Mouse (Mus musculus): ENCODE measurements around the gene Rtp4.

Rtp4 gene

DNA sequence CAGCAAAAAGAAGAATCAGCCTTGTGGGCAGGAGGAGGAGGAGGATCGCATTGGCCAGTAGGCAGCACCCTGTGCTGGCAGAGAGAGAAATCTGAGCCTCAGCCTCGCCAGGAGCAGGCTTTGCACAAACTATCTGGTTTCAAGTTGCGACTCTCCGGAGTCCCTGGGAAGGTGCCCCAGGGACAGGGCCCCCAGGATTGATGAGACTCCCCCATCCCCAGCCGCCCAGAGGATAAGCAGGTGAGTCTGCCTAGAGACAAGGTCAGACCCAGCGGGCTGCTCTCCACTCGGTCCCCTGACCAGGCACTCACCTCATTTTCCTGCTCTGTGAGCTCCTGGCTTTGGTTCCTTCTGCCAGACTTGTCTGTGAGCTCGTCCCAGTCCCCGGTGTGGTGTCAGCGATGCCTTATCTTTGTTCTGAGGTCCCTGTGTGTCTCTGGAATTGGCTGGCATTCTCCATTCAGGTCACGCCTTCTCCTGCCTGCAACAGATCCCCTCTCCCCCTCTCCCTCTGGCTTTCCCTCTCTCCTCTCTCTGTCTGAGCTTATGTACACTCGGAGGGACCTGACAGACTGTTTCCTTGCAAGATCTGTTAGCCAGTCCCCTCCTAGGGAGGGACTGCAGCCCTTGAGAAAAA, at the start of gene Rtp4, which contains the start of gene Masp1:
Gene Rtp4, plus strand, starts transcription at position 57 of the 637 bp plus-strand sequence.
Gene Masp1, minus strand, starts transcription at position 581 of the 637 bp plus-strand sequence.
- DNase-seq (ENCODE audit: low spot score): no peak

- DNase-seq (ENCODE audit: low spot score): no peak
These were observed 48.5 kb upstream of the Rtp4 start for GRCm38 (mm10) chr16:23471551-23471950.

- no peak for DNase-seq (ENCODE audit: low spot score)
These were observed 48.0 kb upstream of the Rtp4 start for GRCm38 (mm10) chr16:23472046-23472445.

GRCm38 (mm10) chr16:23475651-23476050, 44.4 kb upstream of the Rtp4 start:
- DNase-seq (ENCODE audit: low spot score): no peak

- no peak for DNase-seq (ENCODE audit: low spot score)
These were observed 43.5 kb upstream of the Rtp4 start for GRCm38 (mm10) chr16:23476598-23476997.

DNA sequence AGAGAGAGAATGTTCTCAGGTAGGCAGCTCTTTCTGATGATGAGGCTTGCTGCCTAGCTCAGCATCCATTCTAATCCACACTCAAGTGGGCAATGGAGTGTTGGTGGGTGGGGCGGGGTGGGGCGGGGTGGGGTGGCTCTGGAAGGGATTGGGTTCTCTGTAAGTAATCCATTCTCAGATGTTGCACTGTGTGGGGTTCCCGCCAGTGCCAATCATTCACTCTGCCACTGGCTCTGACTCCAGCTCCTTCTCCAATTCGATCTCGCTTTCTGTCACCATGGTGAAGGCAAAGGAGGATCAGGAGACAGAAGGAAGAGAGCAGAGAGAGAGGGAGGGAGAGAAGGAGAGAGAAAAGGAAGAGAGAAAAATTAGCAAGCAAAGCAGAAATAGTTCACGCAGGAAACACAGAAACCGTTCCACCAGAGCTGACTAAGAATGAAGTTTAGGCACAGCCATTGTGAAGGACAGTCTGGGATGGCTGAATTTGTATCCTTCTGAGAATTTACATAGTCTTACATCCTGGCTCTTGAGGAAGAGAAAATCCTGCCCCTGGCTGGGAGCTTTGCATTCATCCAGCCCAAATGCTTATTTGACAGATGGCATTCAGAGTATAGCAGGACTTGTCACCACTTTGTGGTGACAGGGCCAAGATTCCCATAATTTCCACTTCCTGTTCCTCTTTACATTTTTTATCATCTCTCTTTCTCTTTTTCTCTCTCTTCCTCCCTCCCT, 40.1 kb upstream of the Rtp4 start:
- no peak for DNase-seq (ENCODE audit: low spot score)

DNA sequence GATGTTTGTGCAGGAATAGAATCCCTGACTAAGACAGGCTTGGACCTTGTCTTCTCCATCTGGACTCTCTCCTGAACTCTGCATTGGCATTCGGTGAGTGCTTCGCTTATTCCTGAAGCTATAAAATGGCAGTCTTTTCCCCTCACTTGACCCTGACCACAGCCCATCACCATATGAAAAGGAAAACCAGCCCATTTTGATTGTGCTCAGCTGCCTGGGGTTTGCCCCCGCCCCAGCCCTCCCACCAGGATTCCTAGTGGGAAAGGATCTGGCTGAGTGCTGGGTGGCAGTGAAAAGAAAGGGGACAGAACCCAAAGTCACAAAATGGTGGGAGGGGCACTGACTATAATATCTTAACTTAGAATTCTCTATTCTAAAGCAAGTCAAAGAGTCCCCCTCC, 37.9 kb upstream of the Rtp4 start:
- DNase-seq (ENCODE audit: low spot score): no peak

- DNase-seq (ENCODE audit: low spot score): no peak
These were observed 37.2 kb upstream of the Rtp4 start for GRCm38 (mm10) chr16:23482846-23483245.

GRCm38 (mm10) chr16:23483292-23483691, 36.8 kb upstream of the Rtp4 start:
- DNase-seq (ENCODE audit: low spot score): no peak

GRCm38 (mm10) chr16:23492783-23493182, 27.3 kb upstream of the Rtp4 start:
- DNase-seq (ENCODE audit: low spot score): no peak

GRCm38 (mm10) chr16:23496245-23496924, 23.7 kb upstream of the Rtp4 start:
- no peak for DNase-seq (ENCODE audit: low spot score)

GRCm38 (mm10) chr16:23497440-23497839, 22.7 kb upstream of the Rtp4 start:
- DNase-seq (ENCODE audit: low spot score): no peak

- no peak for DNase-seq (ENCODE audit: low spot score)
These were observed 22.2 kb upstream of the Rtp4 start for GRCm38 (mm10) chr16:23497881-23498280.

GRCm38 (mm10) chr16:23498691-23499131, 21.4 kb upstream of the Rtp4 start:
- DNase-seq (ENCODE audit: low spot score): no peak

DNA sequence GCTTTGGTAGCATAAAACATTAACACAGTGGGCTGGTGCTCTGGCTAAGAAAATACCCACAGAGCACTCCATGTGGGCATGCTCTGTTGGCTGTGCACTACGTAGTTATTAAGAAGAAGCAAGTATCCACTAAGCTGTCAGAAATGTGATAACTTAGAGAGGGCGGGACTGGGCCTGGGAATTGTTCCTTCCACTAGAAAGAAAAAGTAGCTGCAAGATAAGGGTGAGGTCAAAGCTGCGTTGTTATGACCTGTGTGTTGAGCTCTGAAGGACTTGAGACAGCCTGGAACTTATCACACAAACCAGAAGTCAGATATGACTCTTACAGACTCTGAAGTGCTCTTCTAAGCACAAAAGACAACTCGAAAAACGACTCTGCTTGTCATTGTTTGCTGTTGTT, 19.5 kb upstream of the Rtp4 start:
- no peak for DNase-seq (ENCODE audit: low spot score)

DNA sequence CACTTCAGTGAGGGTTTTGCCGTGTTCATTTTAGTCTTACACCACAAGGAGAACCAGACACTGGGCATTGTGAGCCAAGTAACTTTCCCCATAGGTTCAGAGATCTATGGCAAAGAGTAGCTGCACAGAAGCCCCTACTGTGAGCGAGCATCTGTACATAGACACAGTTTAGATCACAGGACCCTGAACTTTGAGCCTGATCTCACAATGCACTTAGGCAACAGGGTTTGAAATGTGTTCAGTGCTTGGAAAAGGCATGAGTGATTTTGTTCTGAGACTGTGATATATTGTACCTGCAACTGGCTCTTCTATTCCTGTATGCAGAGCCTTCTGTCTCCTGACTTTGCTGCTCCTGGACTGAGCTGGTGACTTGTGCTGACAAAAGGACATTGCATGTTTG, 18.8 kb upstream of the Rtp4 start:
- DNase-seq (ENCODE audit: low spot score): no peak

DNA sequence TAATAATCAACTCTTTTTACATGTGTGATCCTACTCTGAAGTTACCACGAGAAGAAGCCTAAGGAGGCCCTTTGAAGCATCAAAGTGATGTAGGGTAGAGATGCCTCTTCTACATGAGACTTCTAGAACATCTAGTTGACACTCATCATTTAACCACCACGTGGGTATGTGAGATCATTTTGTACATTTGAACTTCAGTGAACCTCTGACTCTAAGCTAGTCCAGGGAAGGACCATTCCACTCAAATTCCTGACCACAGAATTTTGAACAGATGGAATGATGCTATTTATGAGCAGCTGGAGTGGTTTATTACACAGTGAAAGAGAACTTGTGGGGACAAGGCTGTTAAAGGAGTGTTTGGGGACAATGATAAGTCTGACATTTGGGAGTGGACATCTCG, 17.6 kb upstream of the Rtp4 start:
- DNase-seq (ENCODE audit: low spot score): no peak

- DNase-seq (ENCODE audit: low spot score): no peak
These were observed 16.7 kb upstream of the Rtp4 start for GRCm38 (mm10) chr16:23503351-23503750.

DNA sequence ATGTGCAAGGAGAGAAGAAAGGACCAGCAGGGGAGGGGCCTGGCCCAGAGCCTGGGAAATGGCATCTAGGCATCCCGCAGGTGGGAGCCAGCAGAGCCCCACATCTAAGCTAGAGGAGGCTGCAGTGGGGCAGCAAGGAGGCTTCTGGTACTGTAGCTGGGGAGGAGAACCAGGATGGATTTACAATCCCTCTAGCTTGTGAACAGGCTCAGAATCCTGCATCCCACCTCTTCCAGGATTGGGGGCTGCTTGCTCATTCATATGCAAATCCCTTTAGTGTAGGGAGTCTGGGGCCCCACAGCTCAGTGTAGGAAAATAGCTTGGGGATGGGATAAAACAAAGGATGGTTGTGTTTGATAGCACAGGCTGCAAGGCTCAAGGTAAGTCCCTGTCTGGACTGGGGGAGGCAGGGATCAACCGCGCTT, 15.8 kb upstream of the Rtp4 start:
- no peak for DNase-seq (ENCODE audit: low spot score)

DNA sequence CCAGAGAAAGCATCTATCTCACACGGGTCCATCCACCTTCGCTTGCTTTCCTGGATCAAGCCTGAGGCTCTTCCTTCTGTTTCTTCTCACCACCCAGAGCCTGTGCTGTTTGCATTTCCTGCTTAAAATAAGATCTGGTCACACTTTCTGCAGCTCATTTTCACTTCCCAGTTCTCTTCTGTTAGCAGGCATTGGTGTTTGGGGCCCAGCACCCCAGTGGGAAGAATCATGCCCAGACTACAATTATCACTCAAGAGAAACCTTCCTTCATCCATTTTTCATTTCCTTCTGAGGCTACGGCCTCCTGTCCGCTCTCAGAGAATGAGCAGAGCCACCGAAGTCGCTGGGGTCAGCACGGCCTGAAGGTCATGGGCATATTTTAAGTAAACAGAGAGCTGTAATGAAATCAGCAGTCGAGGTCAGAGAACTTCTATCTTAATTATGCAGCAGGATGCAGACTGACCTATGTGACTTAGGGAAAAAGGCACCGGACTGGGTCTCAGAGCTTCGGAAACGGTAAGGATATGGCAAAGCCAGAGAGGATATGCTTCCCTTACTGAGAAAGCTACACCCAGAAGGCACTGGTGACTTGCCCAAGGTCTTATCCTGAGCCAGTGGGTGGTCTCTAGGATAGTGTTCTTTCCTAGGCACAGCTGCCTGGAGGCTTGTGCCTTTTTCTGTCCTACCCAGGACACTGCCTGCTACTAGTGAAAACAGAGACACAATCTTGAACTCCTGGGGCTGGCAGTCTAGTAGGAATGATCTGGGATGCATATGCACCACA, 14.0 kb upstream of the Rtp4 start:
- no peak for DNase-seq (ENCODE audit: low spot score)

DNA sequence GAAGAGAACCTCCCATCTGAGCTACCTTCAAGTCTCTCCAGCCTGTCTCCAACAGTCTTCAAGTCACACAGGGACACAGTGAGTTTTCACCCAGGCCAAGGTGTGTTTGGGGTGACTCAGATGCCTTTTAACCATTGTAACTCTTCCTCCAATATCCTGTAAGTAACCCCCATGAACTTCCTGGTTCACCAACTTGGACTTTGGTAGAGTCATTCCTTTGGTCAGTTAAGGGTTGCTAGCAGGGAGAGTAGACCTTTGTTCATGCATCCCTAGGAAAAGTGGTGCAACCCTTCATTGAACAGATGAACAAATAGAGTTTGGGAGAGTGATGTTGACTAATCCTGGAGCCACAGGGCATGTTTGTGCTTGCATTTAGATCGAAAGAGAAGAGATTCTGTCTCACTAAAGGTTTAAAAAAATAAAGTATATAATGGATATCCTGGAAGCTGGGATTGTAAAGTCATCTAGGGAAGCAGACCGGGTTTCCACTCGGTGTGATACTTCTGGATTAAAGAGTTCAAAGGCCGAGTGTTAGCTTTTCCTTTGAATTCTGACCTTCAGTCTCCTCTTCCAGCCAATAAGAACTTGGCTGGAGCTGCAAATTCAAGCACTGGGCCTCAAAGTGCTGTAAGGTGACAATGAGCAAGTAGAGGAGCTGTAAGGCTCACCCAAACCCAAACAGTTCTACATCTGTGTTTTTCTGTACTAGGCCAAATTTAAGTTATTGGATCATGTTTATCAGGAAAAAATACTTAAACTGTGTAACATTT, 8.7 kb upstream of the Rtp4 start:
- no peak for DNase-seq (ENCODE audit: low spot score)

Data from T-cell, adult 2 months (primary cell).